Mouse (Mus musculus) MEL (cell line): ENCODE results near the gene Pramef8. TPM values are rescaled to one million over a fixed set of nuclear protein-coding genes. Genes with fewer than 3 reads are reported as not detected.
A peak's percentile ranks its signal among the peaks of the same experiment; 100 is the strongest.

Source experiments
- DNase-seq: peaks from one replicate; pipeline ENCODE4 v3.0.0; 2011; ENCODE audit warnings: low read depth, low spot score
- H3K27ac ChIP-seq: 2 replicates; pipeline ENCODE4 v1.5.1; 2012; ENCODE audit warnings: low read depth, mild to moderate bottlenecking, control low read depth, low read length, moderate library complexity; ENCODE audit not compliant: control insufficient read depth
- H3K27me3 ChIP-seq, 2 experiments: fragments of 150-350 bp in 1 of 2; sonication (generic) in 1 of 2; 2 replicates each; pipeline ENCODE4 v1.6.1; 2012; ENCODE audit warnings: low read length in 2 of 2, mild to moderate bottlenecking in 2 of 2, improper control_type of control experiment in 1 of 2, moderate library complexity in 1 of 2; ENCODE audit not compliant: insufficient read depth in 2 of 2, control insufficient read depth in 1 of 2
- H3K36me3 ChIP-seq, 2 experiments: 2 replicates each; pipeline ENCODE4 v1.6.1; 2012 to 2014; ENCODE audit warnings: low read length in 2 of 2, improper control_type of control experiment in 1 of 2, inconsistent platforms in 1 of 2, mild to moderate bottlenecking in 1 of 2; ENCODE audit not compliant: insufficient read depth in 2 of 2, control insufficient read depth in 1 of 2
- H3K4me1 ChIP-seq, 2 experiments: fragments of 150-350 bp in 1 of 2; sonication (generic) in 1 of 2; 2 replicates each; pipeline ENCODE4 v1.6.1; 2012; ENCODE audit warnings: low read length in 2 of 2, improper control_type of control experiment in 1 of 2, mild to moderate bottlenecking in 1 of 2; ENCODE audit not compliant: insufficient read depth in 2 of 2, control insufficient read depth in 1 of 2
- H3K4me3 ChIP-seq, 2 experiments: fragments of 150-350 bp in 1 of 2; sonication (generic) in 1 of 2; 2 replicates each; pipeline ENCODE4 v1.5.1; 2012; ENCODE audit warnings: low read depth in 2 of 2, low read length in 2 of 2, mild to moderate bottlenecking in 2 of 2, moderate library complexity in 2 of 2, control low read depth in 1 of 2, improper control_type of control experiment in 1 of 2; ENCODE audit not compliant: control insufficient read depth in 1 of 2, insufficient read depth in 1 of 2
- H3K79me2 ChIP-seq: 2 replicates; pipeline ENCODE4 v1.6.1; 2012; ENCODE audit warnings: mild to moderate bottlenecking, low read length, moderate library complexity; ENCODE audit not compliant: control insufficient read depth, poor library complexity, insufficient read depth
- H3K9ac ChIP-seq: 2 replicates; pipeline ENCODE4 v1.6.1; 2012; ENCODE audit warnings: low read depth, mild to moderate bottlenecking, control low read depth, low read length, moderate library complexity; ENCODE audit not compliant: control insufficient read depth, poor library complexity, severe bottlenecking
- H3K9me3 ChIP-seq: fragments of 150-350 bp; sonication (generic); replicated peaks from 2 replicates; pipeline ENCODE4 v1.6.1; 2012; ENCODE audit warnings: mild to moderate bottlenecking, low read length, improper control_type of control experiment, moderate library complexity; ENCODE audit not compliant: insufficient read depth
- BHLHE40 ChIP-seq: IDR thresholded peaks from 2 replicates; pipeline ENCODE4 v1.6.1; 2012; ENCODE audit warnings: low read depth, mild to moderate bottlenecking, inconsistent platforms, low read length, improper control_type of control experiment, borderline replicate concordance
- CHD2 ChIP-seq: IDR thresholded peaks from 2 replicates; pipeline ENCODE4 v1.6.1; 2011; ENCODE audit warnings: low read length, improper control_type of control experiment
- CTCF ChIP-seq, 3 experiments: IDR thresholded peaks in 2 of 3; conservative IDR thresholded peaks in 1 of 3; 2 replicates each; pipeline ENCODE4 v1.5.1; 2011 to 2012; ENCODE audit warnings: low read length in 3 of 3, low read depth in 2 of 3, mild to moderate bottlenecking in 2 of 3, improper control_type of control experiment in 1 of 3, inconsistent platforms in 1 of 3, mixed read lengths in 1 of 3, moderate library complexity in 1 of 3; ENCODE audit not compliant: control insufficient read depth in 1 of 3, insufficient read depth in 1 of 3, poor library complexity in 1 of 3, severe bottlenecking in 1 of 3
- E2F4 ChIP-seq: IDR thresholded peaks from 2 replicates; pipeline ENCODE4 v1.6.1; 2011; ENCODE audit warnings: low read depth, low read length, improper control_type of control experiment, borderline replicate concordance
- ELF1 ChIP-seq: IDR thresholded peaks from 2 replicates; pipeline ENCODE4 v1.6.1; 2014; ENCODE audit warnings: low read depth, mild to moderate bottlenecking, inconsistent platforms, low read length, improper control_type of control experiment, moderate library complexity
- EP300 ChIP-seq, 2 experiments: IDR thresholded peaks; 2 replicates each; pipeline ENCODE4 v1.6.1; 2011; ENCODE audit warnings: improper control_type of control experiment in 2 of 2, low read length in 2 of 2, low read depth in 1 of 2, mild to moderate bottlenecking in 1 of 2
- ETS1 ChIP-seq: IDR thresholded peaks from 2 replicates; pipeline ENCODE4 v1.6.1; 2012; ENCODE audit warnings: low read depth, mild to moderate bottlenecking, inconsistent platforms, low read length, improper control_type of control experiment, moderate library complexity
- GABPA ChIP-seq: IDR thresholded peaks from 2 replicates; pipeline ENCODE4 v1.6.1; 2012; ENCODE audit warnings: low read depth, mild to moderate bottlenecking, inconsistent platforms, low read length, improper control_type of control experiment, moderate library complexity
- GATA1 ChIP-seq: IDR thresholded peaks from 2 replicates; pipeline ENCODE4 v1.6.1; 2011; ENCODE audit warnings: low read depth, low read length, improper control_type of control experiment
- HCFC1 ChIP-seq: IDR thresholded peaks from 2 replicates; pipeline ENCODE4 v1.6.1; 2012; ENCODE audit warnings: low read depth, mild to moderate bottlenecking, inconsistent platforms, low read length, improper control_type of control experiment, moderate library complexity
- JUND ChIP-seq: IDR thresholded peaks from 2 replicates; pipeline ENCODE4 v1.6.1; 2011; ENCODE audit warnings: low read depth, mild to moderate bottlenecking, improper control_type of control experiment, low read length
- KAT2A ChIP-seq: conservative IDR thresholded peaks from 2 replicates; pipeline ENCODE4 v1.6.1; 2012; ENCODE audit warnings: low read depth, low read length, improper control_type of control experiment, inconsistent platforms
- MAFK ChIP-seq: IDR thresholded peaks from 2 replicates; pipeline ENCODE4 v1.6.1; 2011; ENCODE audit warnings: low read depth, mild to moderate bottlenecking, low read length, improper control_type of control experiment, borderline replicate concordance
- MAX ChIP-seq: IDR thresholded peaks from 2 replicates; pipeline ENCODE4 v1.6.1; 2011; ENCODE audit warnings: low read length, improper control_type of control experiment
- MEF2A ChIP-seq: IDR thresholded peaks from 2 replicates; pipeline ENCODE4 v1.6.1; 2014; ENCODE audit warnings: low read depth, mild to moderate bottlenecking, inconsistent platforms, low read length, improper control_type of control experiment; ENCODE audit not compliant: poor library complexity, insufficient replicate concordance, severe bottlenecking; ENCODE audit errors: extremely low read depth
- MXI1 ChIP-seq: IDR thresholded peaks from 2 replicates; pipeline ENCODE4 v1.6.1; 2011; ENCODE audit warnings: mild to moderate bottlenecking, low read depth, low read length, improper control_type of control experiment
- MYB ChIP-seq: IDR thresholded peaks from 2 replicates; pipeline ENCODE4 v1.6.1; 2011; ENCODE audit warnings: mild to moderate bottlenecking, low read depth, low read length, improper control_type of control experiment
- NELFE ChIP-seq: IDR thresholded peaks from 2 replicates; pipeline ENCODE4 v1.6.1; 2011; ENCODE audit warnings: low read depth, low read length, improper control_type of control experiment
- NRF1 ChIP-seq: IDR thresholded peaks from 2 replicates; pipeline ENCODE4 v1.6.1; 2014; ENCODE audit warnings: low read depth, mild to moderate bottlenecking, inconsistent platforms, low read length, improper control_type of control experiment, moderate library complexity; ENCODE audit not compliant: poor library complexity, insufficient read depth, severe bottlenecking
- POLR2A ChIP-seq, 2 experiments: IDR thresholded peaks; 2 replicates each; pipeline ENCODE4 v1.6.1; 2011 to 2012; ENCODE audit warnings: low read length in 2 of 2, mild to moderate bottlenecking in 2 of 2, control low read depth in 1 of 2, improper control_type of control experiment in 1 of 2, low read depth in 1 of 2, moderate library complexity in 1 of 2; ENCODE audit not compliant: control insufficient read depth in 1 of 2, insufficient read depth in 1 of 2, poor library complexity in 1 of 2
- POLR2AphosphoS2 ChIP-seq: IDR thresholded peaks from 2 replicates; pipeline ENCODE4 v1.6.1; 2011; ENCODE audit warnings: low read length, improper control_type of control experiment
- POLR2AphosphoS5 ChIP-seq: IDR thresholded peaks from 2 replicates; pipeline ENCODE4 v1.6.1; 2012; ENCODE audit warnings: low read depth, borderline replicate concordance, mild to moderate bottlenecking, inconsistent platforms, low read length, moderate library complexity, mixed read lengths
- RAD21 ChIP-seq: IDR thresholded peaks from 2 replicates; pipeline ENCODE4 v1.6.1; 2011; ENCODE audit warnings: mild to moderate bottlenecking, low read depth, low read length, improper control_type of control experiment
- RCOR1 ChIP-seq: IDR thresholded peaks from 2 replicates; pipeline ENCODE4 v1.6.1; 2012; ENCODE audit warnings: low read depth, mild to moderate bottlenecking, inconsistent platforms, low read length, improper control_type of control experiment
- SIN3A ChIP-seq: IDR thresholded peaks from 2 replicates; pipeline ENCODE4 v1.6.1; 2012; ENCODE audit warnings: low read length, improper control_type of control experiment, inconsistent platforms
- TAL1 ChIP-seq: IDR thresholded peaks from 2 replicates; pipeline ENCODE4 v1.6.1; 2012; ENCODE audit warnings: mild to moderate bottlenecking, inconsistent platforms, low read length, moderate library complexity, mixed read lengths
- TBP ChIP-seq: IDR thresholded peaks from 2 replicates; pipeline ENCODE4 v1.8.0; 2011; ENCODE audit warnings: low read depth, low read length, improper control_type of control experiment
- UBTF ChIP-seq: IDR thresholded peaks from 2 replicates; pipeline ENCODE4 v1.6.1; 2012; ENCODE audit warnings: low read depth, mild to moderate bottlenecking, inconsistent platforms, low read length, improper control_type of control experiment, moderate library complexity, borderline replicate concordance; ENCODE audit not compliant: insufficient read depth
- USF2 ChIP-seq, 2 experiments: IDR thresholded peaks; 2 replicates each; pipeline ENCODE4 v1.6.1; 2011 to 2012; ENCODE audit warnings: improper control_type of control experiment in 2 of 2, low read length in 2 of 2, borderline replicate concordance in 1 of 2, inconsistent platforms in 1 of 2, low read depth in 1 of 2, mild to moderate bottlenecking in 1 of 2; ENCODE audit not compliant: insufficient read depth in 1 of 2
- ZKSCAN1 ChIP-seq: IDR thresholded peaks from 2 replicates; pipeline ENCODE4 v1.6.1; 2012; ENCODE audit warnings: low read depth, mild to moderate bottlenecking, inconsistent platforms, low read length, improper control_type of control experiment, moderate library complexity
- ZMIZ1 ChIP-seq: IDR thresholded peaks from 2 replicates; pipeline ENCODE4 v1.6.1; 2012; ENCODE audit warnings: low read depth, mild to moderate bottlenecking, inconsistent platforms, low read length, improper control_type of control experiment, moderate library complexity
- polyA plus RNA-seq, 2 experiments: library from polyadenylated mRNA; stranded (reverse) in 1 of 2; unstranded in 1 of 2; fragments of >175 nt in 1 of 2; fragments of >200 nt in 1 of 2; gene quantifications; 2 replicates each; pipeline versions ENCODE4 v1.2.1 to v1.2.4; 2012; ENCODE audit warnings: low replicate concordance in 2 of 2, low read depth in 1 of 2; ENCODE audit not compliant: insufficient read length in 2 of 2, insufficient read depth in 1 of 2, missing spikeins in 1 of 2
- total RNA-seq: library from RNA; depleted of rRNA; stranded (reverse); fragments of 300-350 nt; gene quantifications from 2 replicates; pipeline ENCODE4 v1.2.3, GENCODE M21; 2012

Pramef8 gene
- total and polyA plus RNA-seq, 3 experiments, result not detected

GRCm38 (mm10) chr4:143379931-143380715, 32.1 kb upstream of the Pramef8 start:
- Histone ChIP-seq H3K36me3 (no peaks in the 10 kb centered on the region), H3K4me3 (no peak overlapping the region), H3K27ac (no peak overlapping the region), H3K79me2 (no peaks in the 10 kb centered on the region), H3K4me1 (no peaks in the 10 kb centered on the region), H3K9me3 (no peaks in the 10 kb centered on the region), H3K9ac (no peak overlapping the region), H3K27me3 (no peaks in the 10 kb centered on the region)
- TF ChIP-seq EP300 (IDR thresholded peaks at IDR 0.05; ENCODE audit: low read depth in 1 of 2, low read length in 2 of 2) (no peak), ETS1 (no peak), POLR2A (IDR thresholded peaks at IDR 0.05; ENCODE audit: control insufficient read depth in 1 of 2, insufficient read depth in 1 of 2, low read depth in 1 of 2, low read length in 2 of 2, poor library complexity in 1 of 2) (no peak), SIN3A (no peak), CHD2 (no peak), MXI1 (no peak), USF2 (IDR thresholded peaks at IDR 0.05; ENCODE audit: borderline replicate concordance in 1 of 2, insufficient read depth in 1 of 2, low read depth in 1 of 2, low read length in 2 of 2) (no peak), KAT2A (no peak), MYB (no peak), BHLHE40 (no peak), TBP (no peak), NELFE (no peak), ZMIZ1 (no peak), MAFK (no peak), ELF1 (no peak), JUND (no peak)
- no peak for DNase-seq

GRCm38 (mm10) chr4:143380716-143381004, 31.6 kb upstream of the Pramef8 start:
- H3K4me3 ChIP-seq, result no peak overlapping the region
- H3K9me3 ChIP-seq, result no peaks in the 10 kb centered on the region
- no peaks in the 10 kb centered on the region for H3K79me2 ChIP-seq
- no peaks in the 10 kb centered on the region for H3K27me3 ChIP-seq
- DNase-seq, result no peak
- no peaks in the 10 kb centered on the region for H3K36me3 ChIP-seq
- no peaks in the 10 kb centered on the region for H3K4me1 ChIP-seq
- H3K27ac ChIP-seq, result no peak overlapping the region
- H3K9ac ChIP-seq, result no peak overlapping the region
- TF ChIP-seq CTCF (IDR thresholded peaks at IDR 0.05 in 2 of 3, conservative IDR thresholded peaks at IDR 0.05 in 1 of 3; ENCODE audit: control insufficient read depth in 1 of 3, insufficient read depth in 1 of 3, low read depth in 2 of 3, low read length in 3 of 3, poor library complexity in 1 of 3, severe bottlenecking in 1 of 3), result peak; percentile 7 to 31 (median 22); a peak in 3 of 6 replicates
- no peak for TF ChIP-seq ZKSCAN1
- no peak for TF ChIP-seq E2F4
- TF ChIP-seq MAX, result no peak
- no peak for TF ChIP-seq TAL1
- TF ChIP-seq RCOR1, result no peak
- TF ChIP-seq NELFE, result no peak
- TF ChIP-seq TBP, result no peak
- TF ChIP-seq MAFK, result no peak
- no peak for TF ChIP-seq POLR2AphosphoS2
- TF ChIP-seq POLR2A (IDR thresholded peaks at IDR 0.05; ENCODE audit: control insufficient read depth in 1 of 2, insufficient read depth in 1 of 2, low read depth in 1 of 2, low read length in 2 of 2, poor library complexity in 1 of 2), result no peak
- no peak for TF ChIP-seq SIN3A
- no peak for TF ChIP-seq GABPA
- TF ChIP-seq ELF1, result no peak
- TF ChIP-seq NRF1, result no peak
- TF ChIP-seq POLR2AphosphoS5, result no peak
- no peak for TF ChIP-seq UBTF
- peak; percentile 16 for TF ChIP-seq RAD21
- TF ChIP-seq HCFC1, result no peak
- no peak for TF ChIP-seq MEF2A
- TF ChIP-seq GATA1, result no peak
- no peak for TF ChIP-seq CHD2
